Mouse (Mus musculus): Measurements from ENCODE around the gene Hist1h2ah. TPM values are rescaled to one million over a fixed set of nuclear protein-coding genes. Genes with fewer than 3 reads are reported as not detected.

Gene Hist1h2ah
- total and polyA plus RNA-seq, 3 experiments = 3.7 to 1,284 TPM; not detected in 1

DNA sequence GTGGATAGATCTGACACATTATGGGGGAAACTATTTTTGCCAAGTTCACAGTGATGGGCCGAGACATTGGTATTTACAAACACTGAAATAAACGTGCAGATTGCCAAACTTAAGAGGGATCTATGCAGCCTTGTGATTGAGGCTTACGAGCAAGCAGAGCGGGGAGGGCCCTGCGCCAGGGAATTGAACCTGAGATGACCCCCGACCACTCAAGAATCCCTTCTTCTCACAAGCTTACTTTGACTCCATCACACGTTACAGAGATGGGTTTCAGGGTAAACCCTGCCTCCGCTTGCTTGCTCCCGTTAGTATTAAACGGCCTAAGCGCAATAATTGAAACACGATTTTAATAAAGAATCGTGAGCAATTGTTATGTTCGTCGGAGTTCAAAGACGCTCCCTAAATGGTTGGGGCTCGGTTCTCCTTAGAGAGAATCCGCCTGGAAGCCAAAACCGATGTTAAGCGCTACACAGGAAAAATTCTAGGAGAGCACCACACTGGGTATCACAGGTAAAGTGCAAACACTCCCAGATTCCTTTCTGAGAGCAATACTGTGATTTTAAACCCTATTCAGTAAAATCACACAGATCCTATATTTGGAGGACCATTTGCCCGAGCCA, 38.1 kb downstream of the Hist1h2ah start:
- peak overlapping the region; percentile 44; the same call in 1 of the 2 replicates for H3K9ac ChIP-seq (ENCODE audit: control insufficient read depth, low read depth, low read length, poor library complexity, severe bottlenecking)
- no peak overlapping the region for H3K27ac ChIP-seq (ENCODE audit: control insufficient read depth, low read depth, low read length)
- H3K4me1 ChIP-seq (ENCODE audit: control insufficient read depth in 1 of 2, insufficient read depth in 2 of 2, low read length in 2 of 2) = peaks cover 0 to 20% of the 10 kb centered on the region in 2 experiments; a peak in 1 of 4 replicates
- H3K36me3 ChIP-seq (ENCODE audit: control insufficient read depth in 1 of 2, insufficient read depth in 2 of 2, low read length in 2 of 2) = peaks cover 0 to 14% of the 10 kb centered on the region in 2 experiments; a peak in 2 of 4 replicates
- H3K79me2 ChIP-seq (ENCODE audit: control insufficient read depth, insufficient read depth, low read length, poor library complexity) = no peaks in the 10 kb centered on the region
- peaks cover 2 to 6% of the 10 kb centered on the region in 2 experiments; a peak in 3 of 4 replicates for H3K27me3 ChIP-seq (ENCODE audit: control insufficient read depth in 1 of 2, insufficient read depth in 2 of 2, low read length in 2 of 2)
- TF ChIP-seq HCFC1 (IDR thresholded peaks at IDR 0.05; ENCODE audit: low read depth, low read length) (no peak), CHD1 (IDR thresholded peaks at IDR 0.05; ENCODE audit: low read depth, low read length) (no peak), CTCF (IDR thresholded peaks at IDR 0.05 in 2 of 3, conservative IDR thresholded peaks at IDR 0.05 in 1 of 3; ENCODE audit: control insufficient read depth in 1 of 3, insufficient read depth in 1 of 3, low read depth in 2 of 3, low read length in 3 of 3, poor library complexity in 1 of 3, severe bottlenecking in 1 of 3) (no peak), MYB (IDR thresholded peaks at IDR 0.05; ENCODE audit: low read depth, low read length) (no peak), GATA1 (IDR thresholded peaks at IDR 0.05; ENCODE audit: low read depth, low read length) (no peak), TBP (IDR thresholded peaks at IDR 0.05; ENCODE audit: low read depth, low read length) (no peak), UBTF (IDR thresholded peaks at IDR 0.05; ENCODE audit: borderline replicate concordance, insufficient read depth, low read depth, low read length) (no peak)
- DNase-seq (ENCODE audit: low read depth, low spot score) = no peak
- H3K4me3 ChIP-seq (ENCODE audit: control insufficient read depth in 1 of 2, insufficient read depth in 1 of 2, low read depth in 2 of 2, low read length in 2 of 2) = peak overlapping the region; percentile 47 to 58
- H3K9me3 ChIP-seq (replicated peaks; ENCODE audit: insufficient read depth, low read length) = no peaks in the 10 kb centered on the region

DNA sequence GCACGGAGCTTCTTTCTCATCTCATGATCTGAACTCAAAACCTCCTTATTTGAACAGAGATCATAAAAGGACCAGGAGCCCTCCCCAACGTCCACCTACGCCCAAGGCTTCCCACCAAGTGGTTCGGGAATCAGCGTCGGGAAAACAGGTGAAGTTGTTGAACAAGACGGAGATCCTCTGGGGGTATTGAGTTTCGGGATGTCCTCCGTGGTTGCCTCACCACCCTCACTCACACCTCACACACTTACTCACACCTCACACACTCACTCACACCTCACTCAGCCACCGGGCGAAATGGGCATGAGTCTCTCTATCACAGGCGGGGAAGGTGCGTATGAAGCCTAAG, 38.6 kb downstream of the Hist1h2ah start:
- Histone ChIP-seq H3K9me3 (replicated peaks; ENCODE audit: insufficient read depth, low read length) (no peaks in the 10 kb centered on the region), H3K27ac (ENCODE audit: control insufficient read depth, low read depth, low read length) (no peak overlapping the region), H3K4me1 (ENCODE audit: control insufficient read depth in 1 of 2, insufficient read depth in 2 of 2, low read length in 2 of 2) (peaks cover 0 to 16% of the 10 kb centered on the region in 2 experiments; a peak in 1 of 4 replicates), H3K4me3 (ENCODE audit: control insufficient read depth in 1 of 2, insufficient read depth in 1 of 2, low read depth in 2 of 2, low read length in 2 of 2) (peak overlapping the region; percentile 47 to 58), H3K9ac (ENCODE audit: control insufficient read depth, low read depth, low read length, poor library complexity, severe bottlenecking) (peak overlapping the region; percentile 44), H3K27me3 (ENCODE audit: control insufficient read depth in 1 of 2, insufficient read depth in 2 of 2, low read length in 2 of 2) (peaks cover 2 to 6% of the 10 kb centered on the region in 2 experiments; a peak in 3 of 4 replicates), H3K79me2 (ENCODE audit: control insufficient read depth, insufficient read depth, low read length, poor library complexity) (no peaks in the 10 kb centered on the region), H3K36me3 (ENCODE audit: control insufficient read depth in 1 of 2, insufficient read depth in 2 of 2, low read length in 2 of 2) (peaks cover 0 to 11% of the 10 kb centered on the region in 2 experiments; a peak in 2 of 4 replicates)
- DNase-seq (ENCODE audit: low read depth, low spot score) = no peak
- no peak for TF ChIP-seq ELF1 (IDR thresholded peaks at IDR 0.05; ENCODE audit: low read depth, low read length)
- no peak for TF ChIP-seq BHLHE40 (IDR thresholded peaks at IDR 0.05; ENCODE audit: borderline replicate concordance, low read depth, low read length)
- no peak for TF ChIP-seq E2F4 (IDR thresholded peaks at IDR 0.05; ENCODE audit: borderline replicate concordance, low read depth, low read length)
- TF ChIP-seq MEF2A (IDR thresholded peaks at IDR 0.05; ENCODE audit: extremely low read depth, insufficient replicate concordance, low read depth, low read length, poor library complexity, severe bottlenecking) = no peak
- TF ChIP-seq CHD1 (IDR thresholded peaks at IDR 0.05; ENCODE audit: low read depth, low read length) = no peak
- TF ChIP-seq ZMIZ1 (IDR thresholded peaks at IDR 0.05; ENCODE audit: low read depth, low read length) = no peak
- TF ChIP-seq UBTF (IDR thresholded peaks at IDR 0.05; ENCODE audit: borderline replicate concordance, insufficient read depth, low read depth, low read length) = no peak
- TF ChIP-seq USF2 (IDR thresholded peaks at IDR 0.05; ENCODE audit: borderline replicate concordance in 1 of 2, insufficient read depth in 1 of 2, low read depth in 1 of 2, low read length in 2 of 2) = no peak
- no peak for TF ChIP-seq EP300 (IDR thresholded peaks at IDR 0.05; ENCODE audit: low read depth in 1 of 2, low read length in 2 of 2)
- TF ChIP-seq ETS1 (IDR thresholded peaks at IDR 0.05; ENCODE audit: low read depth, low read length) = no peak
- TF ChIP-seq MAZ (IDR thresholded peaks at IDR 0.05; ENCODE audit: low read depth, low read length) = no peak
- no peak for TF ChIP-seq SIN3A (IDR thresholded peaks at IDR 0.05; ENCODE audit: low read length)
- TF ChIP-seq ZC3H11A (IDR thresholded peaks at IDR 0.05; ENCODE audit: low read depth, low read length) = no peak
